Mouse (Mus musculus) megakaryocyte, embryonic 14.5 days (primary cell): ENCODE measurements at regions not wholly inside any gene's neighbourhood (a gene's known extent, or its start where the extent isn't known, plus 50 kb on each side); places are given as distances from the start of the nearest gene placed in this dataset.

Source experiments
- FLI1 ChIP-seq: IDR thresholded peaks from 2 replicates; pipeline ENCODE4 v1.6.1; 2012; ENCODE audit warnings: low read length, inconsistent platforms, mixed read lengths
- GATA1 ChIP-seq: IDR thresholded peaks from 3 replicates; pipeline ENCODE4 v1.6.1; 2012; ENCODE audit warnings: mixed read lengths, low read length, inconsistent platforms, borderline replicate concordance

DNA sequence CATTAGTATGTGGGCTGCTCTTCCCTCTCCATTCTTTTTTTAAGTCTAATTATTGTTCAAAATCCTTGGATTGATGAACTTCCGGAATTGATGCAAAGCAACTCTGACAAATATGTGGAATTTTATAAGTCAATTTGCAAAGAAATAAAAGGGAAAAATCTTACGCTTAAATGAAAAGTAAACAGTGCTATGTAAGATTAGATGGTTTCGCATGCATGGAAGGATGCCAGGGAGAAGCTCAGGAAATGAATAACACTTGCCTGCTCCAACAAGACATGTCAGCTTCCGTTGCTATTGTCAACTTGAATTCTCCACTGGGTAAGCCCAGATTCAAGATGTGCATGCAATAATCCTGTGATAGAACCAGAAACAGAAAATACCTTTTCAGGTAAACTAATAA is 357.2 kb upstream of the Actbl2 start:
- TF ChIP-seq GATA1, result no peak
- no peak for TF ChIP-seq FLI1
